Comparison of ENCODE assay signal across 15 mouse cellular contexts in genomic region chr6:99207226-99207885, GRCm38 (mm10).
A peak's percentile ranks its signal among the peaks of the same experiment; 100 is the strongest.
DNase-seq lines count a peak whose midpoint lies in the region; ATAC-seq lines count a peak whose summit lies in the region.
"Had no signal": no experiment of that assay in that cellular context is flagged by ENCODE, and none has a peak within 500 bp of the region (broad histone marks: within the 10 kb centered on the region; RNA-seq: fewer than 3 reads in every experiment).

No protein-coding gene starts in this region.

- peak overlapping the region; percentile 66 for H3K27ac ChIP-seq in hindbrain, embryonic 10.5 days
- no peak overlapping the region for H3K27ac ChIP-seq in hindbrain, embryonic 13.5 days
- H3K27ac ChIP-seq in limb, embryonic 12.5 days = 0 out of 2 replicates have a peak overlapping the region, but pooled peaks have one; percentile 35
- H3K27ac ChIP-seq: embryonic facial prominence, embryonic 12.5 days had no signal

- no peaks in the 10 kb centered on the region for H3K27me3 ChIP-seq in hindbrain, embryonic 10.5 days (ENCODE audit: insufficient read depth, poor library complexity, severe bottlenecking)
- H3K27me3 ChIP-seq in hindbrain, embryonic 13.5 days = peaks cover 10% of the 10 kb centered on the region; the same call in 1 of the 2 replicates
- no peaks in the 10 kb centered on the region; the same call in 1 of the 2 replicates for H3K27me3 ChIP-seq in limb, embryonic 12.5 days
- H3K27me3 ChIP-seq: embryonic facial prominence, embryonic 12.5 days had no signal

- H3K36me3 ChIP-seq in hindbrain, embryonic 10.5 days = no peaks in the 10 kb centered on the region
- H3K36me3 ChIP-seq in hindbrain, embryonic 13.5 days = no peaks in the 10 kb centered on the region
- H3K36me3 ChIP-seq in limb, embryonic 12.5 days = no peaks in the 10 kb centered on the region
- H3K36me3 ChIP-seq: embryonic facial prominence, embryonic 12.5 days had no signal

- H3K9ac ChIP-seq in hindbrain, embryonic 13.5 days = no peak overlapping the region
- H3K9ac ChIP-seq in limb, embryonic 12.5 days (replicated peaks) = no peak overlapping the region
- H3K9ac ChIP-seq: embryonic facial prominence, embryonic 12.5 days had no signal

- H3K9me3 ChIP-seq in hindbrain, embryonic 10.5 days = no peaks in the 10 kb centered on the region
- H3K9me3 ChIP-seq in hindbrain, embryonic 13.5 days = no peaks in the 10 kb centered on the region
- H3K9me3 ChIP-seq in limb, embryonic 12.5 days = no peaks in the 10 kb centered on the region
- H3K9me3 ChIP-seq: embryonic facial prominence, embryonic 12.5 days had no signal

- WGBS in hindbrain, embryonic 10.5 days = 45% methylated on average over 6 of the region's 6 CpGs
- WGBS in hindbrain, embryonic 13.5 days = 34% methylated on average over 6 of the region's 6 CpGs
- 44% methylated on average over 6 of the region's 6 CpGs for WGBS in limb, embryonic 12.5 days

- H3K4me2 ChIP-seq in hindbrain, embryonic 13.5 days = no peak overlapping the region
- H3K4me2 ChIP-seq in limb, embryonic 12.5 days = no peak overlapping the region
- H3K4me2 ChIP-seq: embryonic facial prominence, embryonic 12.5 days had no signal

- peak; percentile 9 for DNase-seq in cerebellum, adult 9-11 months
- DNase-seq in cerebellum, adult 11 months = no peak
- peak; percentile 54 for DNase-seq in hindbrain, embryonic 10.5 days (ENCODE audit: low spot score)
- peak; percentile 64 for DNase-seq in adipocyte (ENCODE audit: low spot score)
- no peak for DNase-seq in right cerebral cortex, adult 18-20 months
- no peak for DNase-seq in spleen, postnatal 4 days (ENCODE audit: low spot score in 2 of 2)
- DNase-seq: gastrocnemius, postnatal 25 days; layer of hippocampus, adult 9-11 months; left cerebral cortex, postnatal 4 days; lung, postnatal 4 days had no signal

- peaks cover 65% of the 10 kb centered on the region for H3K4me1 ChIP-seq in hindbrain, embryonic 10.5 days (replicated peaks)
- H3K4me1 ChIP-seq in hindbrain, embryonic 13.5 days (replicated peaks) = peaks cover 48% of the 10 kb centered on the region
- H3K4me1 ChIP-seq in limb, embryonic 12.5 days (replicated peaks) = peaks cover 41% of the 10 kb centered on the region

- no peak overlapping the region for H3K4me3 ChIP-seq in hindbrain, embryonic 10.5 days
- H3K4me3 ChIP-seq in hindbrain, embryonic 13.5 days = no peak overlapping the region
- H3K4me3 ChIP-seq in limb, embryonic 12.5 days (replicated peaks) = no peak overlapping the region
- H3K4me3 ChIP-seq: embryonic facial prominence, embryonic 12.5 days had no signal

- no peak for ATAC-seq in hindbrain, embryonic 13.5 days (ENCODE audit: low FRiP score)
- no peak for ATAC-seq in limb, embryonic 12.5 days (ENCODE audit: insufficient number of reproducible peaks, insufficient read depth, low FRiP score, low TSS enrichment, low read depth)
- ATAC-seq: activated CD4-positive, CD25-positive, alpha-beta regulatory T cell, adult 4 months; forebrain, embryonic 14.5 days had no signal

Comparison
In these comparisons a context has a peak if more than half of its experiments do, and no peak if none do; other contexts are left out.
1. DNase-seq: peak in cerebellum, adult 9-11 months (single experiment), hindbrain, embryonic 10.5 days (single experiment) and adipocyte (single experiment); none in cerebellum, adult 11 months (single experiment), right cerebral cortex, adult 18-20 months (single experiment) and spleen, postnatal 4 days (0 of 2).